Mouse (Mus musculus) cerebral cortex, adult 2 months (tissue): ENCODE results near the gene Xrcc5.

Source experiments
- WGBS: fragments of 180-500 bp; shearing (Covaris S2); methylation state at CpG from one replicate; pipeline ENCODE4 v1.1.7; 2018; 5-methylcytosine and 5-hydroxymethylcytosine counted together

Gene Xrcc5

GRCm38 (mm10) chr1:72390420-72390819, 83.2 kb downstream of the Xrcc5 start:
- 71% methylated on average over 4 of the region's 4 CpGs for WGBS

GRCm38 (mm10) chr1:72399720-72400401, 92.6 kb downstream of the Xrcc5 start:
- WGBS = 88% methylated on average over 8 of the region's 8 CpGs

- 60% methylated on average over 9 of the region's 9 CpGs for WGBS
These were observed 93.4 kb downstream of the Xrcc5 start for GRCm38 (mm10) chr1:72400616-72401015.

GRCm38 (mm10) chr1:72401331-72402069, 94.3 kb downstream of the Xrcc5 start:
- WGBS = 76% methylated on average over 8 of the region's 8 CpGs

GRCm38 (mm10) chr1:72406505-72407079, 99.4 kb downstream of the Xrcc5 start:
- WGBS = 80% methylated on average over 14 of the region's 14 CpGs

- 67% methylated on average over 5 of the region's 5 CpGs for WGBS
These were observed 102.7 kb downstream of the Xrcc5 start for GRCm38 (mm10) chr1:72409936-72410335.

- 79% methylated on average over 8 of the region's 8 CpGs for WGBS
These were observed 103.9 kb downstream of the Xrcc5 start for GRCm38 (mm10) chr1:72411108-72411507.

GRCm38 (mm10) chr1:72413205-72413604, 106.0 kb downstream of the Xrcc5 start:
- WGBS = 89% methylated on average over 8 of the region's 8 CpGs

- 38% methylated on average over 8 of the region's 8 CpGs for WGBS
These were observed 106.9 kb downstream of the Xrcc5 start for GRCm38 (mm10) chr1:72414133-72414532.

- WGBS = 67% methylated on average over 8 of the region's 8 CpGs
These were observed 107.5 kb downstream of the Xrcc5 start for GRCm38 (mm10) chr1:72414561-72415253.

GRCm38 (mm10) chr1:72418744-72419655, 111.8 kb downstream of the Xrcc5 start:
- WGBS = 72% methylated on average over 8 of the region's 8 CpGs

GRCm38 (mm10) chr1:72420220-72420619, 113.0 kb downstream of the Xrcc5 start:
- WGBS = 88% methylated on average over 2 of the region's 2 CpGs

- 93% methylated on average over 4 of the region's 4 CpGs for WGBS
These were observed 114.9 kb downstream of the Xrcc5 start for GRCm38 (mm10) chr1:72422121-72422520.

- 94% methylated on average over 4 of the region's 4 CpGs for WGBS
These were observed 119.2 kb downstream of the Xrcc5 start for GRCm38 (mm10) chr1:72426456-72426855.

GRCm38 (mm10) chr1:72428526-72428925, 121.3 kb downstream of the Xrcc5 start:
- 86% methylated on average over 8 of the region's 8 CpGs for WGBS

- WGBS = 84% methylated on average over 7 of the region's 7 CpGs
These were observed 122.0 kb downstream of the Xrcc5 start for GRCm38 (mm10) chr1:72429107-72429807.

- WGBS = 100% methylated on average over 1 of the region's 1 CpGs
These were observed 125.4 kb downstream of the Xrcc5 start for GRCm38 (mm10) chr1:72432579-72432978.

- 54% methylated on average over 3 of the region's 3 CpGs for WGBS
These were observed 127.3 kb downstream of the Xrcc5 start for GRCm38 (mm10) chr1:72434510-72434909.

- 88% methylated on average over 5 of the region's 5 CpGs for WGBS
These were observed 129.7 kb downstream of the Xrcc5 start for GRCm38 (mm10) chr1:72436967-72437366.

- WGBS = 40% methylated on average over 8 of the region's 8 CpGs
These were observed 131.9 kb downstream of the Xrcc5 start for GRCm38 (mm10) chr1:72439146-72439545.

GRCm38 (mm10) chr1:72442747-72443146, 135.5 kb downstream of the Xrcc5 start:
- WGBS = 90% methylated on average over 2 of the region's 2 CpGs
